Mouse (Mus musculus) cerebellum, adult 9-11 months (tissue): ENCODE results near the gene Ccr1.

Experiments
- DNase-seq: peaks from one replicate; pipeline ENCODE4 v3.0.0; 2022

Gene Ccr1

GRCm38 (mm10) chr9:123951176-123951575 lies 17.3 kb downstream of the Ccr1 start:
- DNase-seq, result no peak

- DNase-seq, result no peak
Observed at GRCm38 (mm10) chr9:123949432-123949831, 19.1 kb downstream of the Ccr1 start.

GRCm38 (mm10) chr9:123947815-123948214 lies 20.7 kb downstream of the Ccr1 start:
- DNase-seq, result no peak

GRCm38 (mm10) chr9:123942025-123942424 lies 26.5 kb downstream of the Ccr1 start:
- no peak for DNase-seq

- no peak for DNase-seq
Observed at GRCm38 (mm10) chr9:123941316-123941715, 27.2 kb downstream of the Ccr1 start.

- no peak for DNase-seq
Observed at GRCm38 (mm10) chr9:123940628-123941027, 27.9 kb downstream of the Ccr1 start.

- no peak for DNase-seq
Observed at GRCm38 (mm10) chr9:123940168-123940567, 28.3 kb downstream of the Ccr1 start.

GRCm38 (mm10) chr9:123937989-123938388 lies 30.5 kb downstream of the Ccr1 start:
- no peak for DNase-seq

GRCm38 (mm10) chr9:123936604-123937280 lies 31.8 kb downstream of the Ccr1 start:
- DNase-seq, result no peak

- DNase-seq, result no peak
Observed at GRCm38 (mm10) chr9:123935776-123936175, 32.7 kb downstream of the Ccr1 start.

GRCm38 (mm10) chr9:123935346-123935745 lies 33.1 kb downstream of the Ccr1 start:
- no peak for DNase-seq

GRCm38 (mm10) chr9:123933716-123934445 lies 34.6 kb downstream of the Ccr1 start:
- DNase-seq, result no peak

GRCm38 (mm10) chr9:123932911-123933675 lies 35.4 kb downstream of the Ccr1 start:
- no peak for DNase-seq

GRCm38 (mm10) chr9:123931761-123932700 lies 36.5 kb downstream of the Ccr1 start:
- no peak for DNase-seq

GRCm38 (mm10) chr9:123930926-123931325 lies 37.6 kb downstream of the Ccr1 start:
- no peak for DNase-seq

GRCm38 (mm10) chr9:123930476-123930875 lies 38.0 kb downstream of the Ccr1 start:
- no peak for DNase-seq

- no peak for DNase-seq
Observed at GRCm38 (mm10) chr9:123929936-123930335, 38.6 kb downstream of the Ccr1 start.

- no peak for DNase-seq
Observed at GRCm38 (mm10) chr9:123928759-123929246, 39.7 kb downstream of the Ccr1 start.

GRCm38 (mm10) chr9:123928118-123928758 lies 40.3 kb downstream of the Ccr1 start:
- no peak for DNase-seq

GRCm38 (mm10) chr9:123927281-123927960 lies 41.1 kb downstream of the Ccr1 start:
- DNase-seq, result no peak

- DNase-seq, result peak; percentile 30
Observed at GRCm38 (mm10) chr9:123926041-123926440, 42.5 kb downstream of the Ccr1 start.
